In the genomic region with DNA sequence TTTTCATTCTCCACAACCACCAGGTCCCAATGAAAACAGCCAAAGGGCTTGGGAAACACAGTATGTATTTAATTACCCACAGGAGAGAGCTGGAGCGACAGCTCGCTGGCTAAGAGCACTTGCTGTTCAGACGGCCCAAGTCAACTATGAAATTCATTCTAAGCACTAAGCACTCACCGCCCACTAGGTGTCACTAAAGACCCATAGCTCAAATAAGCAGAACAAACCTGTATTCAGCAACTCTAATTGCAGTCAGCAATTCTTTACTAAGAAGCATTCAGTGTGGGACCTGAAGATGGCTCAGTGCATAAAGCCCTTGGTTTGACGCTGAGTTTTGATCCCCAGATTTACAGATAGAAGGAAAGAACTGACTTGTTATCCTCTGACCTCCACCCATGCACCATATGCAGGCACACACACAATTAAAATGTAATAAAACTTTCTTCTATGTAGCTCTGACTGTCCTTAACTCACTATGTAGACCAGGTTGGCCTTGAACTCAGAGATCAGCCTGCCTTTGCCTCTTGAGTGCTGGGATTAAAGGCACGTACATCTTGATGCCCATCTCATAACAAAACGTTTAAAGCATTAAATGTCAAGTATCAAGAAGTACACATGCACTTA, we compare ENCODE assay signal across 7 mouse cellular contexts. TPM values are rescaled to one million over a fixed set of nuclear protein-coding genes. Genes with fewer than 3 reads are reported as not detected.
DNase-seq lines count a peak whose midpoint lies in the region; ATAC-seq and TF ChIP-seq lines count a peak whose summit lies in the region.

No protein-coding gene starts in this region.

- no peak overlapping the region for H3K27ac ChIP-seq in forebrain, postnatal 0 days (ENCODE audit: low read depth, low read length)

- H3K27me3 ChIP-seq in forebrain, postnatal 0 days (ENCODE audit: insufficient read depth, low read length): no peaks in the 10 kb centered on the region

- 18% methylated on average over 7 of the region's 7 CpGs for WGBS in forebrain, postnatal 0 days

- TF ChIP-seq CTCF in forebrain, postnatal 0 days (IDR thresholded peaks at IDR 0.05; ENCODE audit: low read depth): peak; percentile 92

- H3K4me3 ChIP-seq in forebrain, postnatal 0 days (ENCODE audit: low read depth, low read length): no peak overlapping the region

- no peak overlapping the region for H3K4me2 ChIP-seq in forebrain, postnatal 0 days (ENCODE audit: low read depth)

- no peak overlapping the region for H3K9ac ChIP-seq in forebrain, postnatal 0 days

- no peaks in the 10 kb centered on the region for H3K4me1 ChIP-seq in forebrain, postnatal 0 days (ENCODE audit: insufficient read depth)

- ATAC-seq in forebrain, postnatal 0 days: peak; percentile 92
- ATAC-seq in megakaryocyte progenitor cell, adult 5-6 weeks (replicated peaks; ENCODE audit: poor library complexity): peak; percentile 95

- H3K9me3 ChIP-seq in forebrain, postnatal 0 days (ENCODE audit: low read length): no peaks in the 10 kb centered on the region

- peak; percentile 74 for DNase-seq in R1 (ENCODE audit: low read depth, low spot score)
- DNase-seq in cerebellum, adult 18-20 months: peak; percentile 77 to 78
- DNase-seq in forebrain, postnatal 0 days: peak; percentile 90
- peak; percentile 77 for DNase-seq in hindlimb bud, embryonic 11.5 days (ENCODE audit: extremely low spot score, low read depth, low spot score)
- DNase-seq in left cerebral cortex, adult 18-20 months (ENCODE audit: low spot score in 2 of 2): peak; percentile 64 to 68
- peak; percentile 39 for DNase-seq in right cerebral cortex, postnatal 14 days

- H3K36me3 ChIP-seq in forebrain, postnatal 0 days (ENCODE audit: insufficient read depth): peaks cover 20% of the 10 kb centered on the region

RNA-seq across cellular contexts. Expression of gene Ddx20, which starts 12.7 kb away (rescaled TPM):
- total RNA-seq in forebrain, postnatal 0 days (2014; rRNA removed): 19.5 and 24.2 TPM in 2 replicates
- 16.8 and 18.1 TPM in 2 replicates for polyA plus RNA-seq in forebrain, postnatal 0 days (2015; fragmentation: Nextera tagmentation; extraction: Ambion mirVana)
- total RNA-seq in left cerebral cortex, adult 18-20 months (2021): 10 to 100 TPM; 12.6 to 14.4 TPM
- total RNA-seq in megakaryocyte progenitor cell, adult 5-6 weeks (2015): 23.4 and 30.4 TPM in 2 replicates
- 51.9 and 57.7 TPM in 2 replicates for total RNA-seq in megakaryocyte progenitor cell, adult 5-6 weeks (2017)

RNA-seq across cellular contexts. Expression of gene Inka2, which starts 29.7 kb away (rescaled TPM):
- total RNA-seq in forebrain, postnatal 0 days (2014; rRNA removed): 6.9 and 7.2 TPM in 2 replicates
- polyA plus RNA-seq in forebrain, postnatal 0 days (2015; fragmentation: Nextera tagmentation; extraction: Ambion mirVana): 1.1 and 4.2 TPM in 2 replicates
- total RNA-seq in left cerebral cortex, adult 18-20 months (2021): 100 to 1,000 TPM; 106 to 114 TPM
- 0.05 TPM in 1 of 2 replicates, not detected in the other for total RNA-seq in megakaryocyte progenitor cell, adult 5-6 weeks (2015)
- 0.17 TPM in 1 of 2 replicates, not detected in the other for total RNA-seq in megakaryocyte progenitor cell, adult 5-6 weeks (2017)

Comparison
In these comparisons a context has a peak if more than half of its experiments do, and no peak if none do; other contexts are left out.
1. DNase-seq: peak in every context shown above with its lines; median percentile 90 in forebrain, postnatal 0 days; 78 in cerebellum, adult 18-20 months; 77 in hindlimb bud, embryonic 11.5 days; 74 in R1; 66 in left cerebral cortex, adult 18-20 months; 39 in right cerebral cortex, postnatal 14 days.
2. RNA of gene Inka2, which starts 29.7 kb away (total RNA-seq): 106 to 114 TPM in left cerebral cortex, adult 18-20 months; 6.9 to 7.2 TPM in forebrain, postnatal 0 days and 0.05 to 0.17 TPM in megakaryocyte progenitor cell, adult 5-6 weeks; every median in the first group is over 10 times any median in the second.